Mouse (Mus musculus): Measurements from ENCODE around the gene Dcpp2. TPM values are rescaled to one million over a fixed set of nuclear protein-coding genes. Genes with fewer than 3 reads are reported as not detected.

The Dcpp2 gene
- total RNA-seq (2023) = not detected

DNA sequence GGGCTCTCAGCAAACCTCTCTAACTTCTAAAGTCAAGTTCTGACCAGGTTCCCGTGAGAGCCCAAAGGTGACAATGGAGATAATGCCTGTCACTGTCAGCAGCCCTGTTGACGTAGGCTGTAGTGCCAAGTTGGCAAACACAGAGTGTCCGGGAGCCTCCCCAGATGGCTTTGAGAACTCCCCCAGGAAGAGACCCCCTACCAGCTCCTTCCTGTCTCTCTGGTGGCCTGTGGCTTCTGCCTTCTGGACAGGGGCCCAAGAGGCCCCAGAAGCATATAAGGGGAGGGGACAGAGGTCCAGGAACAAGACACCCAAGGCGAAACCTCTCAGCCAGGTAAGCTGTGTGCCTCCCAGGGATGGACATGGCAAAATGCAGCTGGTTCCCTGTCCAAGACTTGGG is at the start of gene Dcpp2, which contains the start of gene Dcpp1:
TSS of gene Dcpp2 (plus strand) at position 305 of the 400 bp plus-strand sequence.
TSS of gene Dcpp1 (plus strand) at position 301 of the 400 bp plus-strand sequence.

DNA sequence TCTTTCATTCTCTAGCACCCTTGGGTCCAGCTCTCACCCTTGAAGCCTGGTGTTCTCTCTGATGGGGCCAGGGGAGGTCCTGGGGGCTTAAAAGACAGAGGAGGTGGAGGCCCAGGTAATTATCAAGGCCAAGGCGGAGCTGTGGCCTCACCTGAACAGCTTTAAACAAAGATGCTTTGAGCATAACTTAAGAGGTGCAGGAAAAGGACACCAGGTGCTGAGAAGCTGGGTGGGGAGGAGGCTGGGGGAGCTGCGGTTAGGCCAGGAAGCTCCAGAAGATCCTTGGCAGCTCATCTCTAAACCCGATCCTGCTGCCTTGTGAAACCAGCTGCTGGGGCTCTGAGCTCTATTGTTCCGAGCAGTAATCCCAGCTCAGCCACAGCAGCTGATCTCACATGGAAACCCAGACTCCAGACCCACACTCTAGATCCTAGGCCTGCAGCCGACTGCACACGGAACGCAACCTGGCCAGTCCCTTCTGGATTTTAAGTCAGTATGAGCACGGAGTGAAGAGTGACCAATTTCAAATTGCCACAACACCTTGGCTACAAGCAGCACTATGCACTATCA is 44.6 kb upstream of the Dcpp2 start, which contains the start of gene Prss33:
TSS of gene Prss33 (minus strand) at position 51 of the 570 bp plus-strand sequence.

DNA sequence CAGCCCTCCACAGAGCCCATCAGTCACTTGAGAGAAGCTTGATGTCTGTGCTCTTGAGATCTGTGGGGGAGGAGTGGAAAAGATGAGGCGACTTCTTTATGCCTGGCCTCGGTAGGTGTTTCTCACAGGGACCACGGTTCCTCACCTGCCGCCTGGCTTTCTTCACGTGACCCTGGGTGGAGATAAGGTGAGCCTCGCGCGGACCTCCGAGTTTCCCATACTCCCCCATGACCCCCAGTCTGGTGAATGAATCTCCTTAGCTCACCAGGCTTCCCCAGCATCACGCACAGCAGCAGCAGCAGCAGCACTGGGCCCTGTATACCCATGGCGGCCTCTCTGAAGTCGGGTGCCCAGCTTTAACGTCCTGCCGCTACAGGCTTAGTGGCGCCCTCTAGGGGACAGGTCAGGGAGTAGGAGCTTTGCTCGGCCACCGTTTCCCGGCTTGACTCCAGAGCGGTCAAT is 36.8 kb upstream of the Dcpp2 start, which contains the start of the genes Prss32 and Prss41:
TSS of gene Prss32 (plus strand) at position 44 of the 462 bp plus-strand sequence.
TSS of gene Prss41 (minus strand) at position 361 of the 462 bp plus-strand sequence.

DNA sequence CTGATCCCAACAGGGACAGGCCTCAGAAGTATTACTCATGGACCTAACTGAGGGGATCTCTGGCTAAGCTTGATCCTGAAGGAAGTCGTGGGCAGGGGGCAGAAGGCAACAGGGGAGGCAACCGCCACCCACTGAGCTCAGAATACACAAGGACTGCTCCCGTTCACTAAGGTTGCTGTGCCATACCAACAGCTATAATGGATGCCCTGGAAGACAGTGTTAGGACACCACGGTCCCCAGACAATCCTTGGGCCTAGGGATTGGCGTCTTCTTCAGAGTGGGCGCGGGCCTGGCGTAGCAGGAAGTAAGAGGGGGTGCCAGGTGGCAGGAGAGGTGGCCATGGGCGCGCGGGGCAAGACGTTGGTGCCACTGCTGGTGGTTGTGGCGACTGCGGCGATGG is 12.9 kb upstream of the Dcpp2 start, which contains the start of gene Prss21:
TSS of gene Prss21 (plus strand) at position 301 of the 400 bp plus-strand sequence.

DNA sequence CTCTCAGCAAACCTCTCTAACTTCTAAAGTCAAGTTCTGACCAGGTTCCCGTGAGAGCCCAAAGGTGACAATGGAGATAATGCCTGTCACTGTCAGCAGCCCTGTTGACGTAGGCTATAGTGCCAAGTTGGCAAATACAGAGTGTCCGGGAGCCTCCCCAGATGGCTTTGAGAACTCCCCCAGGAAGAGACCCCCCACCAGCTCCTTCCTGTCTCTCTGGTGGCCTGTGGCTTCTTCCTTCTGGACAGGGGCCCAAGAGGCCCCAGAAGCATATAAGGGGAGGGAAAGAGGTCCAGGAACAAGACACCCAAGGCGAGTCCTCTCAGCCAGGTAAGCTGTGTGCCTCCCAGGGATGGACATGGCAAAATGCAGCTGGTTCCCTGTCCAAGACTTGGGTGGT is 36.5 kb downstream of the Dcpp2 start, which contains the start of gene Dcpp3:
TSS of gene Dcpp3 (plus strand) at position 301 of the 400 bp plus-strand sequence.

DNA sequence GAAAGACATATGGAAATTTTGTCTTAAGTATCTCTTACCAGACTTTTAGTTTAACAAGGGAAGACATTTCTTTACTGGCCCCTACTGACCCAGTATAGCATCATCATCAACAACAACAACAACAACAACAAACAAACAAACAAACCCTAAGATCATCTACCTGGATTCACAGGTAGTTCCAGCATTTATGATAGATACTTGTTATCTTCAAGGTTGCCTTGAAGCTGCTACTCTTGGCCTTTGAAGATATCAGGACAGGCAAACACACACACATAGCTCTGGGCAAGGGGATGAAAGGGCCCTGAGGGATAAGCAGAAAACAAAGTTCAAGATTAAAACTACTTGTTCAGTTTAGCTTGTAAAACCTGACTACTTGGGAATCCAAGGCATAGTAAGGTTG is 60.7 kb downstream of the Dcpp2 start, which contains the start of gene Sbp:
TSS of gene Sbp (plus strand) at position 301 of the 400 bp plus-strand sequence.

Other genes with a start within 250 kb of the Dcpp2 start
- 0.38 TPM for gene Mmp25, start 235.6 kb upstream of the Dcpp2 start, total RNA-seq (2023)
- 0.35 TPM for gene Bicdl2, start 220.4 kb upstream of the Dcpp2 start, total RNA-seq (2023)
- 42.8 TPM for gene Hcfc1r1, start 207.3 kb upstream of the Dcpp2 start, total RNA-seq (2023)
- gene Thoc6, start 207.0 kb upstream of the Dcpp2 start, total RNA-seq (2023) = 22.1 TPM
- 71.7 TPM for gene Tnfrsf12a, start 203.4 kb upstream of the Dcpp2 start, total RNA-seq (2023)
- not detected for gene Cldn6, start 201.6 kb upstream of the Dcpp2 start, total RNA-seq (2023)
- gene Cldn9, start 196.9 kb upstream of the Dcpp2 start, total RNA-seq (2023) = not detected
- gene 1520401A03Rik, start 158.1 kb upstream of the Dcpp2 start, total RNA-seq (2023) = not detected
- gene Pkmyt1, start 154.5 kb upstream of the Dcpp2 start, total RNA-seq (2023) = 37.1 TPM
- gene Paqr4, start 140.0 kb upstream of the Dcpp2 start, total RNA-seq (2023) = 2.0 TPM
- 0.62 TPM for gene Kremen2, start 135.0 kb upstream of the Dcpp2 start, total RNA-seq (2023)
- 18.9 TPM for gene Flywch1, start 109.3 kb upstream of the Dcpp2 start, total RNA-seq (2023)
- not detected for gene Flywch2, start 94.8 kb upstream of the Dcpp2 start, total RNA-seq (2023)
- 1,551 TPM for gene Srrm2, start 90.3 kb upstream of the Dcpp2 start, total RNA-seq (2023)
- 130 TPM for gene Elob, start 51.7 kb upstream of the Dcpp2 start, total RNA-seq (2023)
- not detected for gene Prss33, start 44.8 kb upstream of the Dcpp2 start, total RNA-seq (2023)
- not detected for gene Prss32, start 37.0 kb upstream of the Dcpp2 start, total RNA-seq (2023)
- 0.91 TPM for gene Prss41, start 36.7 kb upstream of the Dcpp2 start, total RNA-seq (2023)
- gene Prss21, start 12.8 kb upstream of the Dcpp2 start, total RNA-seq (2023) = not detected
- not detected for gene Dcpp1, start within 50 bp of the Dcpp2 start, total RNA-seq (2023)
- gene Dcpp3, start 36.6 kb downstream of the Dcpp2 start, total RNA-seq (2023) = not detected
- gene Sbp, start 60.8 kb downstream of the Dcpp2 start, total RNA-seq (2023) = not detected
- not detected for gene Sbpl, start 74.4 kb downstream of the Dcpp2 start, total RNA-seq (2023)
- 0.50 TPM for gene Prss30, start 99.7 kb downstream of the Dcpp2 start, total RNA-seq (2023)
- not detected for gene Prss22, start 117.2 kb downstream of the Dcpp2 start, total RNA-seq (2023)
- not detected for gene Prss27, start 157.3 kb downstream of the Dcpp2 start, total RNA-seq (2023)
- 25.6 TPM for gene Kctd5, start 192.6 kb downstream of the Dcpp2 start, total RNA-seq (2023)